Mouse (Mus musculus) small intestine, adult 2 months (tissue): Measurements from ENCODE around the gene Rabgap1l.

Source experiments
- CTCF ChIP-seq: fragments of 200-500 bp; IDR thresholded peaks from 2 replicates; pipeline ENCODE4 v1.5.1; 2012; ENCODE audit warnings: low read depth, mild to moderate bottlenecking, control low read depth, inconsistent platforms, low read length, moderate library complexity, mixed read lengths; ENCODE audit not compliant: insufficient replicate concordance, insufficient read length; ENCODE audit errors: extremely low read depth
- POLR2A ChIP-seq: fragments of 200-500 bp; IDR thresholded peaks from 2 replicates; pipeline ENCODE4 v1.6.1; 2012; ENCODE audit warnings: low read depth, mild to moderate bottlenecking, control low read depth, inconsistent platforms, low read length, moderate library complexity

- TF ChIP-seq CTCF (peak; percentile 44; the same call in 1 of the 2 replicates), POLR2A (no peak)
Measured at GRCm38 (mm10) chr1:160645416-160645815, 147.6 kb downstream of the Rabgap1l start.
